Mouse (Mus musculus) erythroblast, embryonic 14.5 days (primary cell): ENCODE measurements around the gene App.

Experiments
- GATA1 ChIP-seq: IDR thresholded peaks from 2 replicates; pipeline ENCODE4 v1.6.1; 2012; ENCODE audit warnings: low read length, inconsistent platforms, mixed read lengths
- TAL1 ChIP-seq: IDR thresholded peaks from 3 replicates; pipeline ENCODE4 v1.6.1; 2012; ENCODE audit warnings: low read length, inconsistent platforms, mixed read lengths

DNA sequence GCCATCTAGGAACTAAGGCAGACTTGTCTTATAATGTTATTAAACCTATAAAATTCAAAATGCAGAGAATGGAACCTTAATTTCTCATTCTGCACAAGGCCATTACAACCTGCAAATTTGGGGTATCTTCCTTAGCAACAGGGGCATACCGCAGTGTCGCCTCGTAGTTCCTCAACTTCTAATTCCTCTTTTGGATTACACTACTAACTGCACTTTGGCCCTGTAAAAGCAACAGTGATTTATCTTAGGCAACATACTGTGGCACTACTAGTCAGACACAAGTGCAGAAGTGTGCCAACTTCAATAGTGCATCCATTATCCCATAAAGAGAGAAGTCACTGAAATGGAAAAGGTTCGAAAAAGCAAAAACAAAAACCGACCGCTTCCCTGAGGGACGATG lies 74.5 kb downstream of the App start:
- TF ChIP-seq GATA1 = no peak
- no peak for TF ChIP-seq TAL1
